Comparison of ENCODE assay signal across 9 mouse cellular contexts in genomic region chr10:78480954-78481927, GRCm38 (mm10). TPM values are rescaled to one million over a fixed set of nuclear protein-coding genes. Genes with fewer than 3 reads are reported as not detected.
DNase-seq lines count a peak whose midpoint lies in the region; ATAC-seq lines count a peak whose summit lies in the region.
"Had no signal": no experiment of that assay in that cellular context is flagged by ENCODE, and none has a peak within 500 bp of the region (broad histone marks: within the 10 kb centered on the region; RNA-seq: fewer than 3 reads in every experiment).

No protein-coding gene starts in this region.

- H3K9ac ChIP-seq in heart, embryonic 14.5 days (ENCODE audit: low read length), result peak overlapping the region; percentile 71
- peak overlapping the region; percentile 61 for H3K9ac ChIP-seq in hindbrain, embryonic 12.5 days

- H3K4me3 ChIP-seq in heart, embryonic 14.5 days (ENCODE audit: control insufficient read depth in 1 of 2, insufficient read depth in 1 of 2, low read depth in 1 of 2, low read length in 2 of 2), result peak overlapping the region; percentile 55 to 66
- H3K4me3 ChIP-seq in hindbrain, embryonic 12.5 days, result peak overlapping the region; percentile 50

- H3K36me3 ChIP-seq in heart, embryonic 14.5 days (ENCODE audit: control insufficient read depth, insufficient read depth, low read length), result no peaks in the 10 kb centered on the region
- no peaks in the 10 kb centered on the region for H3K36me3 ChIP-seq in hindbrain, embryonic 12.5 days

- no peaks in the 10 kb centered on the region for H3K9me3 ChIP-seq in heart, embryonic 14.5 days (ENCODE audit: control insufficient read depth, low read length)
- no peaks in the 10 kb centered on the region for H3K9me3 ChIP-seq in hindbrain, embryonic 12.5 days (replicated peaks)

- 0 out of 2 replicates have a peak, but pooled peaks cover 3% of the 10 kb centered on the region for H3K27me3 ChIP-seq in heart, embryonic 14.5 days (ENCODE audit: control insufficient read depth, insufficient read depth, low read length)
- H3K27me3 ChIP-seq in hindbrain, embryonic 12.5 days, result 0 out of 2 replicates have a peak, but pooled peaks cover 5% of the 10 kb centered on the region
- H3K27me3 ChIP-seq: Patski had no signal

- peak overlapping the region; percentile 80 for H3K4me2 ChIP-seq in heart, embryonic 14.5 days (ENCODE audit: low read length)
- peak overlapping the region; percentile 85 for H3K4me2 ChIP-seq in hindbrain, embryonic 12.5 days (replicated peaks)

- no peak overlapping the region for H3K27ac ChIP-seq in heart, embryonic 14.5 days (replicated peaks in 1 of 2; ENCODE audit: control insufficient read depth in 1 of 2, insufficient read depth in 1 of 2, low read depth in 2 of 2, low read length in 2 of 2)
- no peak overlapping the region for H3K27ac ChIP-seq in hindbrain, embryonic 12.5 days

- DNase-seq in heart, adult 18-20 months, result no peak
- peak; percentile 88 for DNase-seq in MEL-GATA-1-ER (ENCODE audit: extremely low read depth, low read depth)
- DNase-seq in urinary bladder, adult 2 months (ENCODE audit: low spot score), result no peak
- DNase-seq in thymus, adult 18-20 months, result no peak
- no peak for DNase-seq in right cerebral cortex, adult 18-20 months

- no peak for ATAC-seq in heart, embryonic 14.5 days (ENCODE audit: insufficient number of reproducible peaks, insufficient read depth, low FRiP score, low read depth)
- ATAC-seq in hindbrain, embryonic 12.5 days (ENCODE audit: low FRiP score), result peak; percentile 70; the same call in 1 of the 2 replicates
- peak; percentile 3; the same call in 1 of the 2 replicates for ATAC-seq in megakaryocyte-erythroid progenitor cell, adult 5-6 weeks (replicated peaks; ENCODE audit: low FRiP score, low TSS enrichment, poor library complexity, severe bottlenecking)
- ATAC-seq: Patski had no signal

- peaks cover 3 to 5% of the 10 kb centered on the region in 2 experiments; a peak in 3 of 4 replicates for H3K4me1 ChIP-seq in heart, embryonic 14.5 days (ENCODE audit: control insufficient read depth in 2 of 2, insufficient read depth in 2 of 2, low read length in 2 of 2)
- peaks cover 9% of the 10 kb centered on the region for H3K4me1 ChIP-seq in hindbrain, embryonic 12.5 days

- WGBS in heart, embryonic 14.5 days, result 32% methylated on average over 21 of the region's 21 CpGs
- 38% methylated on average over 21 of the region's 21 CpGs for WGBS in hindbrain, embryonic 12.5 days

RNA-seq across cellular contexts. Expression of gene Pdxk, which starts 16.5 kb away (rescaled TPM):
- 4.0 and 4.5 TPM in 2 replicates for polyA plus RNA-seq in heart, embryonic 14.5 days (2014; fragmentation: Nextera tagmentation; extraction: Ambion mirVana)
- 10 to 100 TPM; 11.5 to 12.0 TPM for total RNA-seq in heart, adult 18-20 months (2021)
- 12.2 and 13.0 TPM in 2 replicates for polyA plus RNA-seq in hindbrain, embryonic 12.5 days (2016; fragmentation: Nextera tagmentation; extraction: Ambion mirVana)
- 19.2 and 20.1 TPM in 2 replicates for total RNA-seq in megakaryocyte-erythroid progenitor cell, adult 5-6 weeks (2014; fragmentation: Nextera tagmentation)
- 8.5 and 16.1 TPM in 2 replicates for total RNA-seq in megakaryocyte-erythroid progenitor cell, adult 5-6 weeks (2017)
- polyA plus RNA-seq in urinary bladder, adult 2 months (2012; rRNA removed), result 28.2 and 33.3 TPM in 2 replicates

RNA-seq across cellular contexts. Expression of gene Olfr1358, which starts 36.0 kb away (rescaled TPM):
- polyA plus RNA-seq in heart, embryonic 14.5 days (2014; fragmentation: Nextera tagmentation; extraction: Ambion mirVana), result not detected in 2 replicates
- total RNA-seq in heart, adult 18-20 months (2021), result not detected
- polyA plus RNA-seq in hindbrain, embryonic 12.5 days (2016; fragmentation: Nextera tagmentation; extraction: Ambion mirVana), result not detected in 2 replicates
- not detected in 2 replicates for total RNA-seq in megakaryocyte-erythroid progenitor cell, adult 5-6 weeks (2014; fragmentation: Nextera tagmentation)
- not detected in 2 replicates for total RNA-seq in megakaryocyte-erythroid progenitor cell, adult 5-6 weeks (2017)
- not detected in 2 replicates for polyA plus RNA-seq in urinary bladder, adult 2 months (2012; rRNA removed)
- polyA plus RNA-seq: Patski had no signal

RNA-seq across cellular contexts. Expression of gene Cstb, which starts 55.8 kb away (rescaled TPM):
- polyA plus RNA-seq in heart, embryonic 14.5 days (2014; fragmentation: Nextera tagmentation; extraction: Ambion mirVana), result 123 and 124 TPM in 2 replicates
- total RNA-seq in heart, adult 18-20 months (2021), result 10 to 100 TPM; 25.5 to 33.5 TPM
- polyA plus RNA-seq in hindbrain, embryonic 12.5 days (2016; fragmentation: Nextera tagmentation; extraction: Ambion mirVana), result 127 and 138 TPM in 2 replicates
- total RNA-seq in megakaryocyte-erythroid progenitor cell, adult 5-6 weeks (2014; fragmentation: Nextera tagmentation), result 55.3 and 72.9 TPM in 2 replicates
- 28.9 and 35.7 TPM in 2 replicates for total RNA-seq in megakaryocyte-erythroid progenitor cell, adult 5-6 weeks (2017)
- polyA plus RNA-seq in urinary bladder, adult 2 months (2012; rRNA removed), result 205 and 261 TPM in 2 replicates
